Mouse (Mus musculus): ENCODE measurements around the gene Zfp74.

GRCm38 (mm10) chr7:29898351-29898750 is 55.5 kb downstream of the Zfp74 start:
- TF ChIP-seq POLR2A (IDR thresholded peaks at IDR 0.05; ENCODE audit: borderline replicate concordance, extremely low read depth, low read depth, low read length) (no peak), CTCF (IDR thresholded peaks at IDR 0.05; ENCODE audit: insufficient read depth, low read length) (no peak)
